Mouse (Mus musculus): Measurements from ENCODE around the gene Nup210. TPM values are rescaled to one million over a fixed set of nuclear protein-coding genes. Genes with fewer than 3 reads are reported as not detected.

Gene Nup210
- total and polyA plus RNA-seq, 3 experiments: 46.3 to 394 (median 71.5) TPM

GRCm38 (mm10) chr6:91012458-91012857 is 104.2 kb downstream of the Nup210 start:
- Histone ChIP-seq H3K4me3 (ENCODE audit: control insufficient read depth in 1 of 2, insufficient read depth in 1 of 2, low read depth in 2 of 2, low read length in 2 of 2) (no peak overlapping the region), H3K79me2 (ENCODE audit: control insufficient read depth, insufficient read depth, low read length, poor library complexity) (no peaks in the 10 kb centered on the region), H3K27ac (ENCODE audit: control insufficient read depth, low read depth, low read length) (no peak overlapping the region), H3K36me3 (ENCODE audit: control insufficient read depth in 1 of 2, insufficient read depth in 2 of 2, low read length in 2 of 2) (no peaks in the 10 kb centered on the region; a peak in 2 of 4 replicates), H3K4me1 (ENCODE audit: control insufficient read depth in 1 of 2, insufficient read depth in 2 of 2, low read length in 2 of 2) (peaks cover 0 to 5% of the 10 kb centered on the region in 2 experiments; a peak in 2 of 4 replicates), H3K9me3 (replicated peaks; ENCODE audit: insufficient read depth, low read length) (no peaks in the 10 kb centered on the region), H3K27me3 (ENCODE audit: control insufficient read depth in 1 of 2, insufficient read depth in 2 of 2, low read length in 2 of 2) (no peaks in the 10 kb centered on the region), H3K9ac (ENCODE audit: control insufficient read depth, low read depth, low read length, poor library complexity, severe bottlenecking) (no peak overlapping the region)
- no peak for DNase-seq (ENCODE audit: low read depth, low spot score)
- no peak for TF ChIP-seq KAT2A (conservative IDR thresholded peaks at IDR 0.05; ENCODE audit: low read depth, low read length)
- no peak for TF ChIP-seq ZKSCAN1 (IDR thresholded peaks at IDR 0.05; ENCODE audit: low read depth, low read length)
- TF ChIP-seq TCF12 (IDR thresholded peaks at IDR 0.05; ENCODE audit: low read depth, low read length): no peak
- no peak for TF ChIP-seq ZC3H11A (IDR thresholded peaks at IDR 0.05; ENCODE audit: low read depth, low read length)
- TF ChIP-seq RAD21 (IDR thresholded peaks at IDR 0.05; ENCODE audit: low read depth, low read length): no peak
- TF ChIP-seq SMC3 (IDR thresholded peaks at IDR 0.05; ENCODE audit: low read depth, low read length): no peak
- no peak for TF ChIP-seq USF1 (IDR thresholded peaks at IDR 0.05; ENCODE audit: low read depth, low read length)

- Histone ChIP-seq H3K9ac (ENCODE audit: control insufficient read depth, low read depth, low read length, poor library complexity, severe bottlenecking) (no peak overlapping the region), H3K36me3 (ENCODE audit: control insufficient read depth in 1 of 2, insufficient read depth in 2 of 2, low read length in 2 of 2) (no peaks in the 10 kb centered on the region; a peak in 2 of 4 replicates), H3K79me2 (ENCODE audit: control insufficient read depth, insufficient read depth, low read length, poor library complexity) (no peaks in the 10 kb centered on the region), H3K27me3 (ENCODE audit: control insufficient read depth in 1 of 2, insufficient read depth in 2 of 2, low read length in 2 of 2) (no peaks in the 10 kb centered on the region), H3K27ac (ENCODE audit: control insufficient read depth, low read depth, low read length) (no peak overlapping the region), H3K4me1 (ENCODE audit: control insufficient read depth in 1 of 2, insufficient read depth in 2 of 2, low read length in 2 of 2) (peaks cover 0 to 9% of the 10 kb centered on the region in 2 experiments; a peak in 2 of 4 replicates), H3K9me3 (replicated peaks; ENCODE audit: insufficient read depth, low read length) (no peaks in the 10 kb centered on the region), H3K4me3 (ENCODE audit: control insufficient read depth in 1 of 2, insufficient read depth in 1 of 2, low read depth in 2 of 2, low read length in 2 of 2) (no peak overlapping the region)
- TF ChIP-seq GABPA (IDR thresholded peaks at IDR 0.05; ENCODE audit: low read depth, low read length) (no peak), NRF1 (IDR thresholded peaks at IDR 0.05; ENCODE audit: insufficient read depth, low read depth, low read length, poor library complexity, severe bottlenecking) (no peak), BHLHE40 (IDR thresholded peaks at IDR 0.05; ENCODE audit: borderline replicate concordance, low read depth, low read length) (no peak), MEF2A (IDR thresholded peaks at IDR 0.05; ENCODE audit: extremely low read depth, insufficient replicate concordance, low read depth, low read length, poor library complexity, severe bottlenecking) (no peak), POLR2AphosphoS5 (IDR thresholded peaks at IDR 0.05; ENCODE audit: borderline replicate concordance, low read depth, low read length) (no peak), POLR2A (IDR thresholded peaks at IDR 0.05; ENCODE audit: control insufficient read depth in 1 of 2, insufficient read depth in 1 of 2, low read depth in 1 of 2, low read length in 2 of 2, poor library complexity in 1 of 2) (no peak), MXI1 (IDR thresholded peaks at IDR 0.05; ENCODE audit: low read depth, low read length) (no peak), UBTF (IDR thresholded peaks at IDR 0.05; ENCODE audit: borderline replicate concordance, insufficient read depth, low read depth, low read length) (no peak), CHD1 (IDR thresholded peaks at IDR 0.05; ENCODE audit: low read depth, low read length) (no peak), RCOR1 (IDR thresholded peaks at IDR 0.05; ENCODE audit: low read depth, low read length) (no peak), GATA1 (IDR thresholded peaks at IDR 0.05; ENCODE audit: low read depth, low read length) (no peak), TBP (IDR thresholded peaks at IDR 0.05; ENCODE audit: low read depth, low read length) (no peak), ZC3H11A (IDR thresholded peaks at IDR 0.05; ENCODE audit: low read depth, low read length) (no peak), USF2 (IDR thresholded peaks at IDR 0.05; ENCODE audit: borderline replicate concordance in 1 of 2, insufficient read depth in 1 of 2, low read depth in 1 of 2, low read length in 2 of 2) (no peak), MYC (IDR thresholded peaks at IDR 0.05; ENCODE audit: low read depth, low read length) (no peak)
- no peak for DNase-seq (ENCODE audit: low read depth, low spot score)
These were observed 105.1 kb downstream of the Nup210 start for GRCm38 (mm10) chr6:91011568-91011967.
